Mouse (Mus musculus): ENCODE measurements at regions not wholly inside any gene's neighbourhood (a gene's known extent, or its start where the extent isn't known, plus 50 kb on each side); places are given as distances from the start of the nearest gene placed in this dataset.

- no peak for TF ChIP-seq CTCF (IDR thresholded peaks at IDR 0.05)
- no peak for TF ChIP-seq POLR2A (IDR thresholded peaks at IDR 0.05; ENCODE audit: insufficient read depth, low read depth, low read length)
- TF ChIP-seq EP300 (IDR thresholded peaks at IDR 0.05; ENCODE audit: insufficient read depth, low read depth, low read length), result no peak
Observed at GRCm38 (mm10) chr1:154286080-154286479, 85.1 kb downstream of the Zfp648 start.
